Mouse (Mus musculus) heart, embryonic 16.5 days (tissue): Measurements from ENCODE around the gene Carns1. TPM values are rescaled to one million over a fixed set of nuclear protein-coding genes. Genes with fewer than 3 reads are reported as not detected.

ENCODE experiments used
- ATAC-seq: fragments of 200-750 bp; cut with Nextera tagmentation; replicated peaks from 2 replicates; pipeline ENCODE4 v1.8.0; 2017; ENCODE audit warnings: moderate number of reproducible peaks; ENCODE audit not compliant: insufficient read depth, low FRiP score; ENCODE audit errors: extremely low read depth
- H3K27ac ChIP-seq: fragments of 300-500 bp; sonication (generic); 2 replicates; pipeline ENCODE4 v1.5.1; 2014; ENCODE audit warnings: mild to moderate bottlenecking, low read length, control low read depth, moderate library complexity
- H3K27me3 ChIP-seq: fragments of 300-500 bp; sonication (generic); 2 replicates; pipeline ENCODE4 v1.6.1; 2014; ENCODE audit warnings: low read length, mixed read lengths; ENCODE audit not compliant: control insufficient read depth, insufficient read depth
- H3K36me3 ChIP-seq: fragments of 300-500 bp; sonication (generic); 2 replicates; pipeline ENCODE4 v1.6.1; 2014; ENCODE audit not compliant: control insufficient read depth, insufficient read depth
- H3K4me1 ChIP-seq: fragments of 300-500 bp; sonication (generic); 2 replicates; pipeline ENCODE4 v1.6.1; 2014; ENCODE audit warnings: low read length, mixed read lengths; ENCODE audit not compliant: control insufficient read depth, insufficient read depth
- H3K4me2 ChIP-seq: fragments of 300-500 bp; sonication (generic); 2 replicates; pipeline ENCODE4 v1.6.1; 2014; ENCODE audit warnings: low read depth, mild to moderate bottlenecking, control low read depth, low read length
- H3K4me3 ChIP-seq: fragments of 300-500 bp; sonication (generic); 2 replicates; pipeline ENCODE4 v1.5.1; 2014; ENCODE audit warnings: mild to moderate bottlenecking, control low read depth, low read length
- H3K9ac ChIP-seq: fragments of 300-500 bp; sonication (generic); 2 replicates; pipeline ENCODE4 v1.6.1; 2014; ENCODE audit warnings: low read length, control low read depth
- H3K9me3 ChIP-seq: fragments of 300-500 bp; sonication (generic); replicated peaks from 2 replicates; pipeline ENCODE4 v1.6.1; 2016; ENCODE audit warnings: low read length; ENCODE audit not compliant: control insufficient read depth
- WGBS: fragments of 180-500 bp; shearing (Covaris S2); extraction: QIAGEN DNeasy Blood & Tissue Kit; methylation state at CpG from one replicate; pipeline ENCODE4 v1.1.7; 2014; 5-methylcytosine and 5-hydroxymethylcytosine counted together
- polyA plus RNA-seq: library from polyadenylated mRNA; unstranded; fragments of >200 nt; fragmentation: Nextera tagmentation; extraction: Ambion mirVana; gene quantifications from 2 replicates; pipeline ENCODE4 v1.2.1, GENCODE M21; 2015

The Carns1 gene
- polyA plus RNA-seq, 1 experiment from 2014 or later: 15.9 TPM

DNA sequence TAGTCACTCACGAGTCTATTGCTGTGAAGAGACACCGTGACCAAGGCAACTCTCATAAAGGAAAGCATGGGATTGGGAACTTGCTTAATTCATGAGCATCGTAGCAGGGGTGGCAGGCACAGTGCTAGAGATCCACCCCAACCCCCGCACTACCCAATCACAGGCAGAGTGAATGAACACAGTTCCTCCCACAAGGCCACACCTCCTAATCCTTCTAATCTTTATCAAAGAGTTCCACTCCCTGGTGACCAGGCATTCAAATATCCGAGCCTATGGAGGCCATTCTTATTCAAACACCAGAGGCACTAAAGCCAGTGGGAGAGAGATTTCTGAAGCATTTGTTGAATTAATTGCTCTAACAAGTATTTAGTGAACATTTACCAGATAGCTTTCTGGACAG, 29.3 kb downstream of the Carns1 start:
- no peak for ATAC-seq

DNA sequence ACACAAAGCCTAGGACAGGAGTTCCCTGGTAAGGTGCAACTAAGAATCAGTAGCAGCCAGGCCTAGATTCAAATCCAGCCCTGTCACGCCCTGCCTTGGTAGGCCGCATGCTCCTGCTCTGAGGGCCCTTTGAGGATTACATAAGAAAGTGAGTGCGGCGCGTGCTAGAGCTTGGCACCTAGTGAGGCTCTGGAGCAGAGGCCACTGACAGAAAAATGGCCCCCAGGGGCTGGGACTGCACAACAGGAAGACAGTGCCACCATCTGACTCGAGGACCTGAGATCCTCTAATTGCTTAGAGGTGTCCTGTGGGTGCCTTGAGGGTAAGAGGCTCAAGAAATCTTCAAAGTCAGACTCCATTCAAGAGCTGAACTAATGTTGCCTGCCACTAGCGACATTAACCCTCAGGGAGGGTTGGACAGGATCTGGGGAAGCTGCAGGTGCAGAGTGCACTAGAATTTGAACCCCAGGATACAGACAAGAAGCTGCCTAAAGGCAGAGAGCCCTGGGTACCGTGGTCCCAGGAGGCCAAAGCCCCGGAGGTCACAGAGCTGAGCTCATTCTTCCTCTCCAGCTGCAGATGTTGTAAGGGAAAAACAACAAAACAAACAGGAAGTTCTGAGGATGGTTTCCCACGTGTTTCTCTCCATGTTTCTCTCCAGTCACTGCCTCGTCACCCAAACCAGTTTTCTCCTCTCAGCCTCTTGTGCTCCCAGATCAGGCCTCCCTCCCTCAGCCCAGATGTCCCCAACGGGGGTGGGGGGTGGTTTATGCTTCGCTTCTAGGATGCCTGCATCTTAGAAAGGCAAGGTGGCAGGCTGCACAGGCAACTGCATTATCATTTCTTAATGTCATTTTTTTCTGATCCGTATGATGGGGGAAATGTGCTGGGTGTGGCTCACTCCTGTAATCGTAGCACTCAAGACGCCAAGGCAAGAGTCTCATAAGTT, 30.5 kb downstream of the Carns1 start:
- no peak overlapping the region for H3K9ac ChIP-seq
- no peaks in the 10 kb centered on the region; the same call in 1 of the 2 replicates for H3K9me3 ChIP-seq
- H3K27me3 ChIP-seq: no peaks in the 10 kb centered on the region
- no peak overlapping the region for H3K4me2 ChIP-seq
- ATAC-seq: no peak
- no peaks in the 10 kb centered on the region for H3K36me3 ChIP-seq
- peak overlapping the region; percentile 60 for H3K27ac ChIP-seq
- H3K4me3 ChIP-seq: no peak overlapping the region
- WGBS: 72% methylated on average over 16 of the region's 16 CpGs
- peaks cover 8% of the 10 kb centered on the region for H3K4me1 ChIP-seq

More for the DNA sequence above, 29.3 kb downstream of the Carns1 start:
- Histone ChIP-seq H3K27ac (no peak overlapping the region), H3K27me3 (no peaks in the 10 kb centered on the region), H3K4me3 (no peak overlapping the region), H3K9ac (no peak overlapping the region), H3K9me3 (no peaks in the 10 kb centered on the region; the same call in 1 of the 2 replicates), H3K4me2 (no peak overlapping the region), H3K4me1 (peaks cover 9% of the 10 kb centered on the region), H3K36me3 (peaks cover 4% of the 10 kb centered on the region)
- 89% methylated on average over 5 of the region's 5 CpGs for WGBS

DNA sequence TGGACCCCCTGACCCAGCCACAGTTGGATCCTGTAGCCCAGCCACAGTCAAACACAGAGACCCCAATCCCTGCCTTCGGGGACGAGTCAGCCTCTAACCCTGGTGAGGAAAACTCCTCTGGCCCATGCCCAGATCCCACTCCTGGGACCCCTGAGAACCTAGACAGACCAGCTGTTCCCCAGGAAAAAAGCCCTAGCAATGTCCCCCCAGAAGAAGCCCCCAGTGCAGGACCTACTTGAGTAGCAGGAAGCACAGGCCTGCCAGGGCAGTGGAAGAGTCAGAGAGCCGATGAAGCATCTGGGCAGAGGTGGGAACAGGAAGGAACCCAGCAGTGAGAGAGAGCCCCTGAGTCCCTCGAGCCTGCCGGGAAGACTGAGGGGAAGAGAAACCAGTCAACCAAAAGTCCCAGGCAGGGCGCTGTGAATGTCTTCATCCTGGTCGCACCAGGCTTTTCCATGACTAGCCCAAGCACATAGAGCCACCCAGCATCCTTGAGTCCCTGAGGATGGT, 31.5 kb downstream of the Carns1 start, which contains the start of gene Cabp4:
TSS of gene Cabp4 (minus strand) at position 275 of the 510 bp plus-strand sequence.
- no peaks in the 10 kb centered on the region for H3K27me3 ChIP-seq
- H3K9me3 ChIP-seq: no peaks in the 10 kb centered on the region; the same call in 1 of the 2 replicates
- no peak within 1 kb of the TSS for H3K4me2 ChIP-seq
- H3K36me3 ChIP-seq: no peaks in the 10 kb centered on the region
- 71% methylated on average over 7 of the region's 7 CpGs for WGBS
- H3K27ac ChIP-seq: peak within 1 kb of the TSS; percentile 60
- no peak within 1 kb of the TSS for H3K9ac ChIP-seq
- ATAC-seq: no peak
- H3K4me1 ChIP-seq: peaks cover 1% of the 10 kb centered on the region; the same call in 1 of the 2 replicates
- H3K4me3 ChIP-seq: no peak within 1 kb of the TSS

DNA sequence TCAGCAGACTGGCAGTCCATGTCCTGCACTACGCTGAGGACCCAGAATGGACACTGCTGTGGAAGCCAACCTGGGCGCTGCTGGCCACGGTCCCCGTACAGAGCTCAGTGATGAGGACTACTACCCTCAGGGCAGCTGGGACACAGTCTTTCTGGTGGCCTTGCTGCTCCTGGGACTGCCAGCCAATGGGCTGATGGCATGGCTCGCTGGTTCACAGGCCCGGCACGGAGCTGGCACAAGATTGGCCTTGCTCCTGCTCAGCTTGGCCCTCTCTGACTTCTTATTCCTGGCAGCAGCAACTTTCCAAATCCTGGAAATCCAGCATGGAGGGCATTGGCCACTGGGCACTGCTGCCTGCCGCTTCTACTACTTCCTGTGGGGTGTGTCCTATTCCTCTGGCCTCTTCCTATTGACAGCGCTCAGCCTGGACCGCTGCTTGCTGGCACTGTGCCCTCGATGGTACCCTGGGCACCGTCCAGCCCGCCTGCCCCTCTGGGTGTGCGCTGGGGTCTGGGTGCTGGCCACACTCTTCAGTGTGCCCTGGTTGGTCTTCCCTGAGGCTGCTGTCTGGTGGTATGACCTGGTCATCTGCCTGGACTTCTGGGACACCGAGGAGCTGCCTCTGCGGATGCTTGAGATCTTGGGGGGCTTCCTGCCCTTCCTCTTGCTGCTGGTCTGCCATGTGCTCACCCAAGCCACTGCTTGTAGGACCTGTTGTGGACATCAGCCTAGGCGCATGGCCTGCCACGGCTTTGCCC, 32.7 kb downstream of the Carns1 start:
- Histone ChIP-seq H3K27ac (no peak overlapping the region), H3K4me3 (no peak overlapping the region), H3K9me3 (no peaks in the 10 kb centered on the region; the same call in 1 of the 2 replicates), H3K4me1 (0 out of 2 replicates have a peak, but pooled peaks cover 3% of the 10 kb centered on the region), H3K9ac (no peak overlapping the region), H3K4me2 (no peak overlapping the region), H3K27me3 (no peaks in the 10 kb centered on the region), H3K36me3 (no peaks in the 10 kb centered on the region)
- ATAC-seq: no peak
- 83% methylated on average over 18 of the region's 18 CpGs for WGBS

DNA sequence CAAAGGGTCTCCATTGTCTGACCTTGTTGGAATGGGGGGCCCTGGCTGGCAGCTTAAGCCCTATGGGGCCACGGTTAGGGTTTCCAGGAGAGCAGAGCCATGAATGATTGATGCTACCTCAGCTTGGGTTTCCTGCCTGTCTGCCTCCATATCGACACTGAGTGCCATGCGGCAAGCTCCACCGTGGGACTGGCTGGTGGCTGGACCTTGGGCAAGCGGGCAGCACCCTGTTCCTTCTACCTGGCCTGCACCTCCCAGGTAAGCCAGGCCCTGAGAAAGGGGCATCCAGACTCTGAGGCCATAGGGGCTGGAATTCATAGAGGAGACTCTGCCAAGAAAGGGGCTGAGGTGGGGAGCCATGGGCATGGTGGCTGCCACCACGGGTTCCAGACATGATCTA, 35.1 kb downstream of the Carns1 start:
- WGBS: 85% methylated on average over 6 of the region's 6 CpGs
- Histone ChIP-seq H3K9ac (no peak overlapping the region), H3K27ac (no peak overlapping the region), H3K4me3 (no peak overlapping the region), H3K4me2 (no peak overlapping the region), H3K4me1 (0 out of 2 replicates have a peak, but pooled peaks cover 3% of the 10 kb centered on the region), H3K27me3 (no peaks in the 10 kb centered on the region), H3K36me3 (no peaks in the 10 kb centered on the region), H3K9me3 (no peaks in the 10 kb centered on the region)
- no peak for ATAC-seq

DNA sequence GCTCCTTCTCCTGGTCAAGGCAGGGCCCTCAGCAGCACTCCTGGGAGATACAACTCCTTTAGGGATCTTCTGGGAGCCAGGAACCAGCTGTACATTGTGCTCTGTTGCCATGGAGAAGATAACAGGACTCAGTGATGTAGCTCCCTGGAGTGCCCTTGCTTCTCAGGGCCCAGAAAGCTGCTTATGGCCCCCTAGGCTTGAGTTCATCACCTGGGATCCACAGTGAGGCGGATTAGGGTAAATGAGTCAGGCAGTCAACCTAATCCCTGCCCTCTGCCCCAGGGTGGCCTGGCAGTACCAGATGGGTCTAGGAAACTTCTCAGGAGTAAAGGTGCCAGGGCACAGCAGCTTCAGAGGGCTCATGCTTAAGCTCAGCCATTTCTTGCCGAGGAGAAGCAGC, 35.8 kb downstream of the Carns1 start, which contains the start of gene Gpr152:
TSS of gene Gpr152 (plus strand) at position 342 of the 400 bp plus-strand sequence.
- Histone ChIP-seq H3K4me3 (no peak within 1 kb of the TSS), H3K9me3 (no peaks in the 10 kb centered on the region), H3K9ac (0 out of 2 replicates have a peak within 1 kb of the TSS, but pooled peaks have one; percentile 2), H3K36me3 (no peaks in the 10 kb centered on the region), H3K4me2 (no peak within 1 kb of the TSS), H3K27ac (no peak within 1 kb of the TSS), H3K27me3 (no peaks in the 10 kb centered on the region), H3K4me1 (0 out of 2 replicates have a peak, but pooled peaks cover 3% of the 10 kb centered on the region)
- no peak for ATAC-seq
- WGBS: 74% methylated on average over 2 of the region's 2 CpGs

DNA sequence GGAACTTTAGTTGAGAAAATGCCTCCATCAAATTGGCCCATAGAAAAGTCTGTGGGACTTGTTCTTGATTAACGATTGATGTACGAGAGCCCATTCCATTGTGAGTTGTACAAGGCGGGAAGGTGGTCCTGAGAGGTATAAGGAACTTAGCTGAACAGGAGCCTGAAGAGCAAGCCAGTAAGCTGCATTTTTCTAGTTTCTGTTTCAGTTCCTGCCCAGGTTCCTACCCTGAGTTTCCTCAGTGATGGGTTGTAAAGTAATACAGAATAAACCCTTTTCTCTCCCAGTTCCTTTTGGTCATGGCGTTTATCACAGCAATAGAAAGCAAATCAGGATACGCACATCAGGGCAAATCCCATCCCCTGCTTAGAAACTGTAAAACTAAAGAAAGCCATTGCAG, 37.4 kb downstream of the Carns1 start:
- Histone ChIP-seq H3K36me3 (no peaks in the 10 kb centered on the region), H3K4me3 (no peak overlapping the region), H3K9me3 (no peaks in the 10 kb centered on the region), H3K4me2 (no peak overlapping the region), H3K4me1 (0 out of 2 replicates have a peak, but pooled peaks cover 3% of the 10 kb centered on the region), H3K27me3 (no peaks in the 10 kb centered on the region), H3K9ac (no peak overlapping the region), H3K27ac (no peak overlapping the region)
- WGBS: 77% methylated on average over 5 of the region's 5 CpGs
- no peak for ATAC-seq

DNA sequence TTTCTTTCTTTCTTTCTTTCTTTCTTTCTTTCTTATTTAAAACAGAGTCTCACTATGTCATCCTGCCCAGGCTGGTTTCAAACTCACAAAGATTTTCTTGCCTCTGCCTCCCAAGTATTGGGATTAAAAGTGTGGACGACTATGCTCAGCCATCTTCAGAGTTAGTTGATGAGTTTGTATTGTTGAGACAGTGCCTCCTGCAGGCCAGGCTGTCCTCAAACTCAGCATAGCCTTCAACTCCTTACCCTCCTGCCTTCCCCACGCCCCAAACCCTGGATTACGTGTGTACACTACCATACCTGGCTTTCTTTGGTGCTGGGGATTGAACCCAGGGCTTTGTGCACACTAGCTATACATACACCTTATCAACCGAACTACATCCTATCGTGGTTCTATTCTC, 38.8 kb downstream of the Carns1 start:
- Histone ChIP-seq H3K4me1 (0 out of 2 replicates have a peak, but pooled peaks cover 3% of the 10 kb centered on the region), H3K4me2 (no peak overlapping the region), H3K27ac (no peak overlapping the region), H3K9ac (no peak overlapping the region), H3K9me3 (no peaks in the 10 kb centered on the region), H3K4me3 (no peak overlapping the region), H3K36me3 (peaks cover 9% of the 10 kb centered on the region; the same call in 1 of the 2 replicates), H3K27me3 (no peaks in the 10 kb centered on the region)
- WGBS: 71% methylated on average over 5 of the region's 5 CpGs
- no peak for ATAC-seq
